Mouse (Mus musculus) midbrain, embryonic 11.5 days (tissue): Measurements from ENCODE around the gene Sds. TPM values are rescaled to one million over a fixed set of nuclear protein-coding genes. Genes with fewer than 3 reads are reported as not detected.

ENCODE experiments used
- ATAC-seq: fragments of 200-750 bp; cut with Nextera tagmentation; 2 replicates; pipeline ENCODE4 v1.8.0; 2017; ENCODE audit warnings: moderate TSS enrichment, moderate library complexity; ENCODE audit not compliant: low FRiP score
- DNase-seq: peaks from one replicate; pipeline ENCODE4 v3.0.0; 2015; ENCODE audit warnings: low spot score; ENCODE audit errors: missing footprints
- H3K27ac ChIP-seq: fragments of 300-500 bp; sonication (generic); 2 replicates; pipeline ENCODE4 v1.5.1; 2014; ENCODE audit warnings: low read depth, low read length
- H3K27me3 ChIP-seq: fragments of 300-500 bp; sonication (generic); 2 replicates; pipeline ENCODE4 v1.6.1; 2014; ENCODE audit warnings: mild to moderate bottlenecking, low read length, moderate library complexity, mixed read lengths; ENCODE audit not compliant: control insufficient read depth, insufficient read depth
- H3K36me3 ChIP-seq: fragments of 300-500 bp; sonication (generic); 2 replicates; pipeline ENCODE4 v1.6.1; 2014; ENCODE audit warnings: mild to moderate bottlenecking, low read length, moderate library complexity, mixed read lengths; ENCODE audit not compliant: control insufficient read depth, insufficient read depth
- H3K4me1 ChIP-seq: fragments of 300-500 bp; sonication (generic); 2 replicates; pipeline ENCODE4 v1.6.1; 2014; ENCODE audit warnings: low read length; ENCODE audit not compliant: control insufficient read depth, insufficient read depth
- H3K4me2 ChIP-seq: fragments of 300-500 bp; sonication (generic); 2 replicates; pipeline ENCODE4 v1.6.1; 2014; ENCODE audit warnings: mild to moderate bottlenecking, moderate library complexity
- H3K4me3 ChIP-seq: fragments of 300-500 bp; sonication (generic); 2 replicates; pipeline ENCODE4 v1.5.1; 2014; ENCODE audit warnings: low read depth, low read length
- H3K9ac ChIP-seq: fragments of 300-500 bp; sonication (generic); 2 replicates; pipeline ENCODE4 v1.6.1; 2014; ENCODE audit warnings: low read length
- H3K9me3 ChIP-seq: fragments of 300-500 bp; sonication (generic); 2 replicates; pipeline ENCODE4 v1.6.1; 2016; ENCODE audit warnings: low read length; ENCODE audit not compliant: control insufficient read depth
- WGBS: fragments of 180-500 bp; shearing (Covaris S2); extraction: QIAGEN DNeasy Blood & Tissue Kit; methylation state at CpG from one replicate; pipeline ENCODE4 v1.1.7; 2014; 5-methylcytosine and 5-hydroxymethylcytosine counted together
- polyA plus RNA-seq: library from polyadenylated mRNA; unstranded; fragments of >200 nt; fragmentation: Nextera tagmentation; extraction: Ambion mirVana; gene quantifications from 2 replicates; pipeline ENCODE4 v1.2.1, GENCODE M21; 2014

Gene Sds
- polyA plus RNA-seq, 1 experiment from 2014 or later = not detected

GRCm38 (mm10) chr5:120502675-120503143, 26.4 kb downstream of the Sds start:
- 6% methylated on average over 12 of the region's 12 CpGs for WGBS
- no peak for ATAC-seq
- peaks cover 11% of the 10 kb centered on the region for H3K4me1 ChIP-seq
- H3K27ac ChIP-seq = no peak overlapping the region
- no peaks in the 10 kb centered on the region for H3K9me3 ChIP-seq
- H3K27me3 ChIP-seq = no peaks in the 10 kb centered on the region
- peak; percentile 86 for DNase-seq
- H3K4me2 ChIP-seq = peak overlapping the region; percentile 94
- no peaks in the 10 kb centered on the region; the same call in 1 of the 2 replicates for H3K36me3 ChIP-seq
- H3K4me3 ChIP-seq = peak overlapping the region; percentile 85
- peak overlapping the region; percentile 90 for H3K9ac ChIP-seq

- no peaks in the 10 kb centered on the region for H3K27me3 ChIP-seq
- H3K36me3 ChIP-seq = no peaks in the 10 kb centered on the region; the same call in 1 of the 2 replicates
- DNase-seq = peak; percentile 100
- peak within 1 kb of the TSS; percentile 94 for H3K4me2 ChIP-seq
- under 1% methylated on average over 53 of the region's 55 CpGs for whole genome bisulfite sequencing
- peak within 1 kb of the TSS; percentile 85 for H3K4me3 ChIP-seq
- peaks cover 11% of the 10 kb centered on the region for H3K4me1 ChIP-seq
- peak within 1 kb of the TSS; percentile 90 for H3K9ac ChIP-seq
- H3K9me3 ChIP-seq = no peaks in the 10 kb centered on the region
- no peak within 1 kb of the TSS for H3K27ac ChIP-seq
- ATAC-seq = peak; percentile 81
Observed at GRCm38 (mm10) chr5:120503144-120503795, 26.9 kb downstream of the Sds start, which contains the start of gene Plbd2. Plbd2 (minus strand) TSS chr5:120503625.

- peak; percentile 95 for DNase-seq
- Histone ChIP-seq H3K36me3 (no peaks in the 10 kb centered on the region), H3K9ac (no peak overlapping the region), H3K27me3 (no peaks in the 10 kb centered on the region), H3K4me2 (no peak overlapping the region), H3K9me3 (no peaks in the 10 kb centered on the region), H3K4me3 (no peak overlapping the region), H3K4me1 (peaks cover 14% of the 10 kb centered on the region), H3K27ac (no peak overlapping the region)
- no peak for ATAC-seq
- WGBS = 24% methylated on average over 16 of the region's 16 CpGs
Observed at GRCm38 (mm10) chr5:120505368-120505767, 29.0 kb downstream of the Sds start.

GRCm38 (mm10) chr5:120505781-120506180, 29.5 kb downstream of the Sds start:
- Histone ChIP-seq H3K36me3 (no peaks in the 10 kb centered on the region), H3K27ac (no peak overlapping the region), H3K4me3 (no peak overlapping the region), H3K27me3 (no peaks in the 10 kb centered on the region), H3K4me1 (peaks cover 14% of the 10 kb centered on the region), H3K9ac (no peak overlapping the region), H3K9me3 (no peaks in the 10 kb centered on the region), H3K4me2 (no peak overlapping the region)
- DNase-seq (no peak), ATAC-seq (no peak)
- WGBS = 67% methylated on average over 9 of the region's 9 CpGs

DNA sequence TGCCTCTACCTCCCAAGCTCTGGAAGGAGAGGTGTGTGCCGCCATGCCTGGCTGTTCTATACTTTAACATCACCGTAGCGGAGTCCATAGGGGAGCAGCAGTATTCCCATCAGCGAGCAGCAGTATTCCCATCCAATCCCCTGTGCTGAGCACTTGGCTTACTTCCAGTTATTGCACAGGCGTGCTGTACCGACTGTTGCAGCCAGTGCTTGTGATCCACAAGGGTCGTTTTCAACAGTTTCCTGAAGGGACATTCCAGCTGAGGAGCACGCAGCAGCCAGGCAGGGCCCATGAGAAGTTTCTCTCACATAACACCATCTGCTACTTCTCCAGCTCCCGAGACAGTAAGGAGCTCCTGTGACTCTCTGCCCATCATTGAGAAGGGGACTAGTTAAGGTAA, 30.2 kb downstream of the Sds start:
- no peak for ATAC-seq
- H3K4me3 ChIP-seq = no peak overlapping the region
- H3K9me3 ChIP-seq = no peaks in the 10 kb centered on the region
- 80% methylated on average over 9 of the region's 9 CpGs for WGBS
- no peak for DNase-seq
- no peak overlapping the region for H3K4me2 ChIP-seq
- H3K4me1 ChIP-seq = peaks cover 14% of the 10 kb centered on the region
- no peak overlapping the region for H3K27ac ChIP-seq
- H3K27me3 ChIP-seq = peaks cover 2% of the 10 kb centered on the region; the same call in 1 of the 2 replicates
- H3K36me3 ChIP-seq = no peaks in the 10 kb centered on the region
- no peak overlapping the region for H3K9ac ChIP-seq

DNA sequence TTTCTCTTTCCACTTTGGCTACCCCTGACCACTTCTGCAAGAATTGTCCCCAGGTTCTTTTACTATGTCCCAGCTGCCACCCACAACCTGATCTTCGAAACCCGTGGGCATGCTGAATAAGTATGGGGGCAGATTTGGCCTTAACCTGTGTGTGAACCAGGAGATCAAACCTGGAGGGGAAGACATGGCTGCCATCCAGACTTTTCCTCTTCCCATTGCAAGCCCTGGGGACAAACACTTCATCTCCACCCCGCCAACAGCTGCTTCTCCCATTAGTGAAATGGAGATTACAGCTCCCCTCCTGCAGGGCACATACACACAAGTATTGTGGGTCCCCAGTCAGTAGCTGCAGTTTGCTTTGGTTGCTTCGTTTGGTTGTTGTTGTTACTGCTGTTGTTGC, 31.0 kb downstream of the Sds start:
- Histone ChIP-seq H3K27me3 (peaks cover 10% of the 10 kb centered on the region), H3K27ac (no peak overlapping the region), H3K4me1 (peaks cover 10% of the 10 kb centered on the region), H3K9ac (no peak overlapping the region), H3K9me3 (no peaks in the 10 kb centered on the region), H3K4me3 (no peak overlapping the region), H3K4me2 (no peak overlapping the region), H3K36me3 (no peaks in the 10 kb centered on the region)
- DNase-seq (no peak), ATAC-seq (no peak)
- WGBS = 66% methylated on average over 4 of the region's 4 CpGs

DNA sequence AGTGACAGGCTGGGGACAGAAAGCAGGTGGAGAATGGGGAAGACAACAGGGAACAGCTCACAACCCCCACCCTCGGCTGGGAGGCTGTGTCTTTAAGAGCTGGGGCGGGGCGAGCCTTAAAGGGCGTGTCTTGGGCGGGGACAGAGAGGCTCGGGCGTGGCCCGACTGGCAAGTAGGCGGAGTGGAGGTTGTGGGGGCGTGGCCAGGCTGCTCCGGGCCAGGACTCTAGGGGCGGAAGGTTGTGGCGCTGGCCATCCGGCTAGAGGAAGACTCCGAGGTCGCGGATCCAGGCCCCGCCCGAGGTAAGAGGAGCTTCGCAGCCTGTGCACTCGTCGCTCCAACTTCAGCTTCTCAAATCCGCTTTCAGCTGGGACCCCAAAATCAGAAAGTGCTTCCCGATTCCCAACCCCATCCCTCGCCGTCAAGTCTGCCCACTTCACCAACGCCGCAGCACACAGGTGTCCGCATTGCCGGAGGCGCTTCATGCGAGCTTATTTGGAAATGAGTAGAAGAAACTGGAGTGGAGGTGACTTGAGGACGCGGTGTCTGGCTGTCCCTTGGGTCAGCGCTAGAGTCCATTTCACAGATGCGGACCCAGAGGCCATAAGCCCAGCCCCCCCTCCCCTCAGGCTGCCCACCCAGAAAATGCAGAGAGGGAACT, 34.8 kb downstream of the Sds start, which contains the start of gene Slc8b1:
Gene Slc8b1, plus strand, starts transcription at position 187 of the 661 bp plus-strand sequence.
- ATAC-seq (peak; percentile 93), DNase-seq (peak; percentile 99)
- Histone ChIP-seq H3K4me1 (peaks cover 8% of the 10 kb centered on the region), H3K27me3 (peaks cover 10% of the 10 kb centered on the region), H3K4me2 (peak within 1 kb of the TSS; percentile 55), H3K27ac (no peak within 1 kb of the TSS), H3K4me3 (peak within 1 kb of the TSS; percentile 35), H3K9me3 (no peaks in the 10 kb centered on the region), H3K36me3 (no peaks in the 10 kb centered on the region), H3K9ac (peak within 1 kb of the TSS; percentile 39)
- WGBS = 1% methylated on average over 36 of the region's 36 CpGs

DNA sequence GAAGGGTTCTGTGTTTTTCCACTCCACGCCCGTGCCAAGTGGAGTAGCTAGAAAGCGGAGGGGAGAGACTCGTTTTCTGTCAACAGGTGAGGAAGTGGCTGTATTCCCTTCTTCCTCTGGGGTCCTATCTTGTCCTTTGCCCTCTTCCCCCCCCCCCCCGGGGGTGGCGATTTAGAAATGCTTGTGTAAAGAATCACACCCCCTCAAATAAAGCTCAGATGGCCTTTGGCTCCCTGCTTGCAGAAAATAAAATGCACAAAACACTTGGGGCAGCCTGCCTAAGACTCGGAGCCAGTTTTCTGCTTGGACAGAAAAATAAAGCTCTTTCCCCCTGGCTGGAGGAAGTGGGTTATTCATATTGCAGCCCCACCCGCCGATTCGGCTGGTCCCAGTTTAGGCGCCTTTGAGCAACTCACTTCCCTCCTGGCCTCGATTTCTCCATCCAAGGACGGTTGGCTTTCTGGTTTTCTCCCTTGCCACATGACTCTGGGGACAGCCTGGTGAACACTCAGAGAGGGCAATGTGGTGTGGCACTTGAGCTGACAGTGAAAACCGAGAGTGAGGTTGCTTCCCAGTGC, 35.4 kb downstream of the Sds start:
- 37% methylated on average over 14 of the region's 14 CpGs for WGBS
- no peak for ATAC-seq
- no peak for DNase-seq
- no peaks in the 10 kb centered on the region for H3K36me3 ChIP-seq
- peak overlapping the region; percentile 35; the same call in 1 of the 2 replicates for H3K4me3 ChIP-seq
- H3K9ac ChIP-seq = no peak overlapping the region; the same call in 1 of the 2 replicates
- no peak overlapping the region for H3K27ac ChIP-seq
- no peaks in the 10 kb centered on the region for H3K9me3 ChIP-seq
- peaks cover 10% of the 10 kb centered on the region for H3K27me3 ChIP-seq
- peak overlapping the region; percentile 55 for H3K4me2 ChIP-seq
- peaks cover 8% of the 10 kb centered on the region for H3K4me1 ChIP-seq
